Mouse (Mus musculus) bone marrow macrophage, adult 2 months (primary cell): ENCODE data around the gene Synj1.

Experiments
- CTCF ChIP-seq: IDR thresholded peaks from 2 replicates; pipeline ENCODE4 v1.5.1; 2012; ENCODE audit warnings: low read depth, mild to moderate bottlenecking, low read length, moderate library complexity
- POLR2A ChIP-seq: IDR thresholded peaks from 2 replicates; pipeline ENCODE4 v1.6.1; 2012; ENCODE audit warnings: mild to moderate bottlenecking, low read depth, low read length, borderline replicate concordance

GRCm38 (mm10) chr16:90921471-90922159, 89.5 kb downstream of the Synj1 start:
- TF ChIP-seq POLR2A: no peak
- no peak for TF ChIP-seq CTCF
